Mouse (Mus musculus) midbrain, embryonic 11.5 days (tissue): Measurements from ENCODE around the gene Dnajc12. TPM values are rescaled to one million over a fixed set of nuclear protein-coding genes. Genes with fewer than 3 reads are reported as not detected.
"Not testable (repeated sequence)": the region's sequence is repeated elsewhere in the genome, so short reads cannot be mapped to it uniquely, and the experiment has no call there.

Source experiments
- ATAC-seq: fragments of 200-750 bp; cut with Nextera tagmentation; 2 replicates; pipeline ENCODE4 v1.8.0; 2017; ENCODE audit warnings: moderate TSS enrichment, moderate library complexity; ENCODE audit not compliant: low FRiP score
- DNase-seq: peaks from one replicate; pipeline ENCODE4 v3.0.0; 2015; ENCODE audit warnings: low spot score; ENCODE audit errors: missing footprints
- H3K27ac ChIP-seq: fragments of 300-500 bp; sonication (generic); 2 replicates; pipeline ENCODE4 v1.5.1; 2014; ENCODE audit warnings: low read depth, low read length
- H3K27me3 ChIP-seq: fragments of 300-500 bp; sonication (generic); 2 replicates; pipeline ENCODE4 v1.6.1; 2014; ENCODE audit warnings: mild to moderate bottlenecking, low read length, moderate library complexity, mixed read lengths; ENCODE audit not compliant: control insufficient read depth, insufficient read depth
- H3K36me3 ChIP-seq: fragments of 300-500 bp; sonication (generic); 2 replicates; pipeline ENCODE4 v1.6.1; 2014; ENCODE audit warnings: mild to moderate bottlenecking, low read length, moderate library complexity, mixed read lengths; ENCODE audit not compliant: control insufficient read depth, insufficient read depth
- H3K4me1 ChIP-seq: fragments of 300-500 bp; sonication (generic); 2 replicates; pipeline ENCODE4 v1.6.1; 2014; ENCODE audit warnings: low read length; ENCODE audit not compliant: control insufficient read depth, insufficient read depth
- H3K4me2 ChIP-seq: fragments of 300-500 bp; sonication (generic); 2 replicates; pipeline ENCODE4 v1.6.1; 2014; ENCODE audit warnings: mild to moderate bottlenecking, moderate library complexity
- H3K4me3 ChIP-seq: fragments of 300-500 bp; sonication (generic); 2 replicates; pipeline ENCODE4 v1.5.1; 2014; ENCODE audit warnings: low read depth, low read length
- H3K9ac ChIP-seq: fragments of 300-500 bp; sonication (generic); 2 replicates; pipeline ENCODE4 v1.6.1; 2014; ENCODE audit warnings: low read length
- H3K9me3 ChIP-seq: fragments of 300-500 bp; sonication (generic); 2 replicates; pipeline ENCODE4 v1.6.1; 2016; ENCODE audit warnings: low read length; ENCODE audit not compliant: control insufficient read depth
- WGBS: fragments of 180-500 bp; shearing (Covaris S2); extraction: QIAGEN DNeasy Blood & Tissue Kit; methylation state at CpG from one replicate; pipeline ENCODE4 v1.1.7; 2014; 5-methylcytosine and 5-hydroxymethylcytosine counted together
- polyA plus RNA-seq: library from polyadenylated mRNA; unstranded; fragments of >200 nt; fragmentation: Nextera tagmentation; extraction: Ambion mirVana; gene quantifications from 2 replicates; pipeline ENCODE4 v1.2.1, GENCODE M21; 2014

Dnajc12 gene
- polyA plus RNA-seq, 1 experiment from 2014 or later, result 18.6 TPM

GRCm38 (mm10) chr10:63403636-63404035, 21.4 kb downstream of the Dnajc12 start:
- DNase-seq (no peak), ATAC-seq (no peak)
- Histone ChIP-seq H3K9ac (no peak overlapping the region), H3K4me3 (no peak overlapping the region), H3K27me3 (no peaks in the 10 kb centered on the region), H3K27ac (no peak overlapping the region), H3K36me3 (no peaks in the 10 kb centered on the region), H3K9me3 (no peaks in the 10 kb centered on the region), H3K4me2 (no peak overlapping the region), H3K4me1 (no peaks in the 10 kb centered on the region)
- WGBS, result 86% methylated on average over 2 of the region's 2 CpGs

GRCm38 (mm10) chr10:63410162-63410956, 28.1 kb downstream of the Dnajc12 start:
- Histone ChIP-seq H3K4me3 (no peak overlapping the region), H3K4me1 (no peaks in the 10 kb centered on the region), H3K4me2 (no peak overlapping the region), H3K9me3 (no peaks in the 10 kb centered on the region), H3K9ac (no peak overlapping the region), H3K27ac (no peak overlapping the region), H3K27me3 (no peaks in the 10 kb centered on the region), H3K36me3 (no peaks in the 10 kb centered on the region)
- WGBS, result 73% methylated on average over 16 of the region's 16 CpGs
- ATAC-seq (peak; percentile 87), DNase-seq (peak; percentile 81)

- H3K9ac ChIP-seq, H3K36me3 ChIP-seq, H3K4me1 ChIP-seq, H3K4me2 ChIP-seq, H3K4me3 ChIP-seq, ATAC-seq, H3K27me3 ChIP-seq, H3K9me3 ChIP-seq, H3K27ac ChIP-seq: not testable (repeated sequence)
- DNase-seq, result peak; percentile 33
- WGBS, result 94% methylated on average over 5 of the region's 7 CpGs
Observed at GRCm38 (mm10) chr10:63411674-63412073, 29.4 kb downstream of the Dnajc12 start.

- Histone ChIP-seq H3K27ac (no peak overlapping the region), H3K4me1 (no peaks in the 10 kb centered on the region), H3K9ac (no peak overlapping the region), H3K4me2 (no peak overlapping the region), H3K9me3 (no peaks in the 10 kb centered on the region), H3K27me3 (no peaks in the 10 kb centered on the region), H3K36me3 (no peaks in the 10 kb centered on the region), H3K4me3 (no peak overlapping the region)
- 91% methylated on average over 17 of the region's 17 CpGs for WGBS
- ATAC-seq, result no peak
- no peak for DNase-seq
Observed at GRCm38 (mm10) chr10:63412756-63413155, 30.5 kb downstream of the Dnajc12 start.

GRCm38 (mm10) chr10:63415287-63415686, 33.0 kb downstream of the Dnajc12 start:
- ATAC-seq (no peak), DNase-seq (no peak)
- Histone ChIP-seq H3K9me3 (no peaks in the 10 kb centered on the region), H3K36me3 (no peaks in the 10 kb centered on the region), H3K4me2 (no peak overlapping the region), H3K4me1 (no peaks in the 10 kb centered on the region), H3K27me3 (no peaks in the 10 kb centered on the region), H3K27ac (no peak overlapping the region), H3K4me3 (no peak overlapping the region), H3K9ac (no peak overlapping the region)
- 86% methylated on average over 7 of the region's 7 CpGs for WGBS

GRCm38 (mm10) chr10:63415850-63416249, 33.6 kb downstream of the Dnajc12 start:
- no peaks in the 10 kb centered on the region for H3K9me3 ChIP-seq
- no peaks in the 10 kb centered on the region for H3K27me3 ChIP-seq
- no peaks in the 10 kb centered on the region for H3K36me3 ChIP-seq
- no peak overlapping the region for H3K4me2 ChIP-seq
- no peaks in the 10 kb centered on the region for H3K4me1 ChIP-seq
- H3K4me3 ChIP-seq, result no peak overlapping the region
- WGBS, result 63% methylated on average over 7 of the region's 7 CpGs
- no peak for ATAC-seq
- H3K27ac ChIP-seq, result no peak overlapping the region
- no peak for DNase-seq
- H3K9ac ChIP-seq, result no peak overlapping the region

- Histone ChIP-seq H3K9me3 (no peaks in the 10 kb centered on the region), H3K36me3 (no peaks in the 10 kb centered on the region), H3K4me3 (no peak overlapping the region), H3K27me3 (no peaks in the 10 kb centered on the region), H3K4me2 (no peak overlapping the region), H3K9ac (no peak overlapping the region), H3K27ac (no peak overlapping the region), H3K4me1 (no peaks in the 10 kb centered on the region)
- peak; percentile 72 for DNase-seq
- WGBS, result 66% methylated on average over 5 of the region's 5 CpGs
- no peak for ATAC-seq
Observed at GRCm38 (mm10) chr10:63417061-63417460, 34.8 kb downstream of the Dnajc12 start.

- Histone ChIP-seq H3K9me3 (no peaks in the 10 kb centered on the region), H3K9ac (no peak within 1 kb of the TSS), H3K4me1 (no peaks in the 10 kb centered on the region), H3K4me2 (no peak within 1 kb of the TSS), H3K4me3 (no peak within 1 kb of the TSS), H3K27ac (no peak within 1 kb of the TSS), H3K27me3 (no peaks in the 10 kb centered on the region), H3K36me3 (no peaks in the 10 kb centered on the region)
- peak; percentile 87 for DNase-seq
- WGBS, result 90% methylated on average over 18 of the region's 18 CpGs
- peak; percentile 50; the same call in 1 of the 2 replicates for ATAC-seq
Observed at GRCm38 (mm10) chr10:63421739-63422735, 39.8 kb downstream of the Dnajc12 start, which contains the start of gene Gm7075. TSS of gene Gm7075 (minus strand) at chr10:63421789.

- DNase-seq (peak; percentile 82), ATAC-seq (no peak)
- H3K27ac ChIP-seq, result no peak overlapping the region
- no peak overlapping the region for H3K4me2 ChIP-seq
- no peak overlapping the region for H3K9ac ChIP-seq
- H3K9me3 ChIP-seq, result no peaks in the 10 kb centered on the region
- WGBS, result 88% methylated on average over 5 of the region's 5 CpGs
- H3K36me3 ChIP-seq, result no peaks in the 10 kb centered on the region
- H3K4me3 ChIP-seq, result no peak overlapping the region
- H3K27me3 ChIP-seq, result no peaks in the 10 kb centered on the region
- no peaks in the 10 kb centered on the region for H3K4me1 ChIP-seq
Observed at GRCm38 (mm10) chr10:63422736-63422992, 40.4 kb downstream of the Dnajc12 start.
